Mouse (Mus musculus): ENCODE data around the gene Tbc1d2.

Tbc1d2 gene

DNA sequence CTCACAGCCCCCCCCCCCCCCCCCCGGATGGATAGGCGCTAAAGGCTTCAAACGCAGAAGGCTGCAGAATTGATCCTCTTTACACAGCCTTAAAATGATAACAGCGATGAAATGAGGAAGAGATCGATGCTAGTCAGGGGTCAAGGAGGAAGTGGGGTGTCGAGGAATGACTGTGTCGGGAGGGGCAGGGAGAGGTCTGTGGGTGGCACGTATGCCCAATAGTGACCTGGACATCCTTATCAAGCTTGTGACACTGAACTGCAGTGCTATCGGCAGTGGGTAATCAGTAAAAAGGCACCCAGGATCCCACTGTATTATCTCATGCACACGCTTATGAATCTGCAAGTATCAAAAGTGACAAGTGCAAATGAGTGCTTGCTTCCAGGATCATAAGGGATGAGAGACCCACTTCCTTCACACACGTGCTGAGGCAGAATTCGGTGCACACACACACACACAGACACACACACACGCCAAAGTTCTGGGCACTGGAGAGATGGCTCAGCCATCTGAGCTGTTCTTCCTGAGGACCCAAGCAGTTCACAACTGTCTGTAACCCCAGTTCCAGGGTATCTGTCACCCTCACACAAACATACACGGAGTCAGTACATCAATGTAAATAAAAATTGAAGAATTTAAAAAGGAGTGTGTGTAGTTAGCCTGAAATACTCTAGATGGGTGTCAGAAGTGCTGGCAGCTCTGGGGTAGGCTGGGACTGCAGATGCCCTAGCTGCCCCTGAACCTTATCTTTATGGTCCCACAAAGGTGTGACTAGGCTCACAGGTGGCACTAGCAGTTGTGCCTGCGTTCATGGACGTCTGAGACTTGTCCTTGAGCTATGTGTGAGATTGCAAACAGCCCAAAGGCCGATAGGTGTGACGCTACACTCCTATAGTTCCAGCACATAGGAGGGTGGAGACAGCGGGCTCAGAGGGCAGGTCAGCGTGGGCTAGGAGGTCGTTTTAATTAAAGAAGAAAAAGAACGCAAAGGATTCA lies 91.0 kb downstream of the Tbc1d2 start:
- DNase-seq (ENCODE audit: low read depth in 2 of 2, low spot score in 2 of 2): no peak

DNA sequence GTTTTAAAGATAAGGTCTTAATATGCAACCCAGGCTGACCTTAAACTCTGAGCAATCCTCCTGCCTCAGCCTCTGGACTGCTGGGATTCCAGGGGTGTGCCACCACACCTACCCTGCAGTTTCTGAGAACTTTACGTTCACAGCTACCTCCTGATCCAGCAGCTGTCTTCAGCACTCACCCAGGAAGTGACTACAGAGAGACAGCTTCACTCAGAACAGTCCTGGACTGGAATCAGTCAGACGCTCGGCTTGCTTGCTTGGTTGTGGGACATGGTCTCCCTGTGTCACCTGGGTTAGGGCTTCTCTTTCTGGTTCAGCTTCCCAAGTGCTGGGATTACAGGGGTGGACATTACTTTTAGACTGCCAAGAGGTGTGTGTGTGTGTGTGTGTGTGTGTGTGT lies 93.1 kb downstream of the Tbc1d2 start:
- no peak for DNase-seq (ENCODE audit: low read depth in 2 of 2, low spot score in 2 of 2)

DNA sequence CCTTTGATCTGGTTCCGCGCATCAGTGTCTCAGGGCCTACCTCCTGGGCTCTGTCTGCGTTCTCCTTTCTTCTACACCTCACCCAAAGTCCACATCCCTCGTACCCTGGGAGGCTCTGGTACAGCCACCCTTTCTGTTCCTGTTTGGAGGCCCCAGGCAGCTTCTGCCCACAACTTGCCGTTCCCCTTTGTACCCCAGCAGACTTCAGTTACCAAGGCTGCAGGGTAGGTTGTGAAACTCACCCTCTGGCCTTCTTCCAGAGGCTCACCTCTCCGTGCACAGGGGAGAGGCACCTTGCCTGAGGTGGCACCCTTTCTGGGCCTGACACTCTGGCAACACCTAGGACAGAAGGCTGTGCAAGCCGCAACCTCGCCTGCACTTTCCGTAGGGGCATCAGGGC lies 94.2 kb downstream of the Tbc1d2 start:
- no peak for DNase-seq (ENCODE audit: low read depth in 2 of 2, low spot score in 2 of 2)
